Mouse (Mus musculus) hindbrain, postnatal 0 days (tissue): ENCODE results near the gene Rsph1. TPM values are rescaled to one million over a fixed set of nuclear protein-coding genes. Genes with fewer than 3 reads are reported as not detected.
"Not testable (repeated sequence)": the region's sequence is repeated elsewhere in the genome, so short reads cannot be mapped to it uniquely, and the experiment has no call there.

Experiments used
- ATAC-seq: fragments of 200-750 bp; cut with Nextera tagmentation; 2 replicates; pipeline ENCODE4 v1.8.0; 2017; ENCODE audit warnings: mild to moderate bottlenecking, moderate TSS enrichment, moderate library complexity
- DNase-seq: peaks from one replicate; pipeline ENCODE4 v3.0.0-alpha.2; 2015; ENCODE audit warnings: low spot score
- H3K27ac ChIP-seq: fragments of 300-500 bp; sonication (generic); 2 replicates; pipeline ENCODE4 v1.5.1; 2014; ENCODE audit warnings: mild to moderate bottlenecking
- H3K27me3 ChIP-seq: fragments of 300-500 bp; sonication (generic); 2 replicates; pipeline ENCODE4 v1.6.1; 2014; ENCODE audit warnings: low read length, mixed read lengths; ENCODE audit not compliant: insufficient read depth
- H3K36me3 ChIP-seq: fragments of 300-500 bp; sonication (generic); 2 replicates; pipeline ENCODE4 v1.6.1; 2014; ENCODE audit warnings: low read length, mixed read lengths; ENCODE audit not compliant: insufficient read depth
- H3K4me1 ChIP-seq: fragments of 300-500 bp; sonication (generic); 2 replicates; pipeline ENCODE4 v1.6.1; 2014; ENCODE audit warnings: antibody characterized with exemption, low read length, mixed read lengths; ENCODE audit not compliant: insufficient read depth
- H3K4me2 ChIP-seq: fragments of 300-500 bp; sonication (generic); 2 replicates; pipeline ENCODE4 v1.6.1; 2014; ENCODE audit warnings: low read depth, mild to moderate bottlenecking, low read length, moderate library complexity, mixed read lengths
- H3K4me3 ChIP-seq: fragments of 300-500 bp; sonication (generic); 2 replicates; pipeline ENCODE4 v1.5.1; 2014; ENCODE audit warnings: low read length
- H3K9ac ChIP-seq: fragments of 300-500 bp; sonication (generic); replicated peaks from 2 replicates; pipeline ENCODE4 v1.6.1; 2014; ENCODE audit warnings: mild to moderate bottlenecking, low read length, moderate library complexity, mixed read lengths
- H3K9me3 ChIP-seq: fragments of 300-500 bp; sonication (generic); 2 replicates; pipeline ENCODE4 v1.6.1; 2016; ENCODE audit warnings: low read length, mixed read lengths
- CTCF ChIP-seq: IDR thresholded peaks from 2 replicates; pipeline ENCODE4 v1.5.1; 2016; ENCODE audit warnings: antibody characterized with exemption, control low read depth, low read depth
- WGBS: fragments of 180-500 bp; shearing (Covaris S2); extraction: QIAGEN DNeasy Blood & Tissue Kit; methylation state at CpG from one replicate; pipeline ENCODE4 v1.1.7; 2014; 5-methylcytosine and 5-hydroxymethylcytosine counted together
- polyA plus RNA-seq: library from polyadenylated mRNA; unstranded; fragments of >200 nt; fragmentation: Nextera tagmentation; extraction: Ambion mirVana; gene quantifications from 2 replicates; pipeline ENCODE4 v1.2.1, GENCODE M21; 2015
- total RNA-seq: library from RNA; depleted of rRNA; stranded (reverse); fragments of >200 nt; gene quantifications from 2 replicates; pipeline ENCODE4 v1.2.3, GENCODE M21; 2014

The Rsph1 gene
- total and polyA plus RNA-seq, 2 experiments from 2014 or later = 1.3 to 8.9 TPM

DNA sequence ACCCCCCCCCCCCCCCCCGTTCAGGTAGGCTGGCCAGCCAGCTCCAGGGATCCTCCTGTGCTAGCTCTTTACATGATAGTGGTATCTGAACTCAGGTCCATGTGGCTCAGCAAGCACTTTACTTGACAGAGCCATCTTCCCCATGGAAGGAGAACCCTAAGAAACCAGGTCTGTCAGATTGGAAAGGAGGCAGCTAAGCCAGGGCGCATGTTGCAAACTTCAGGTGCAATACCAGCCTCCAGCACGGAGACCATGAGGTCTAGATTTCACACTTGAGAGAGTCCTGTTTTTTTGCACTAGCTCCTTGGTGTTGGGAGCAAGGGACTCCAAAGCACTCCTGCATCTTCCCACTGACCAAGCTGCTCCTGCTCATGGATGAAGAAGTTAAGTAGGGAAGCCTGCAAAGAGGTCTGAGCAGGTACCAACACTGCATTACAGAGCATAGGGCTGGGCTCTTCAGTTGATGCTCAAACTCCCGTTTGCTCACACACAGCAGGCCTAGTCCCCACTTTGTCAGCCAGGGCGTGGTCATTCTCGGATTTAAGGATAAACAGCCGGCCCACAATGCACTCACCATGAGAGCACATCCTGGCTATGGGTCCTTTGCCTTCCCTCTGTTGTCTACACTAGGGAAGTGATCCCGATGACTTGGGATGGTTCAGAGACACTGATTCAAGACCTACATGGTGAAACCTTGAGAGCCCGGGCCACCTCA, 819 bp downstream of the Rsph1 start:
- TF ChIP-seq CTCF = no peak
- H3K9me3 ChIP-seq = no peaks in the 10 kb centered on the region
- DNase-seq (no peak), ATAC-seq (peak; percentile 14; the same call in 1 of the 2 replicates)
- peak overlapping the region; percentile 71; the same call in 1 of the 2 replicates for H3K27ac ChIP-seq
- no peaks in the 10 kb centered on the region for H3K27me3 ChIP-seq
- H3K4me2 ChIP-seq = peak overlapping the region; percentile 84
- WGBS = 28% methylated on average over 9 of the region's 9 CpGs
- H3K4me3 ChIP-seq = peak overlapping the region; percentile 46
- no peaks in the 10 kb centered on the region for H3K36me3 ChIP-seq
- peak overlapping the region; percentile 47; the same call in 1 of the 2 replicates for H3K9ac ChIP-seq
- 0 out of 2 replicates have a peak, but pooled peaks cover 4% of the 10 kb centered on the region for H3K4me1 ChIP-seq

DNA sequence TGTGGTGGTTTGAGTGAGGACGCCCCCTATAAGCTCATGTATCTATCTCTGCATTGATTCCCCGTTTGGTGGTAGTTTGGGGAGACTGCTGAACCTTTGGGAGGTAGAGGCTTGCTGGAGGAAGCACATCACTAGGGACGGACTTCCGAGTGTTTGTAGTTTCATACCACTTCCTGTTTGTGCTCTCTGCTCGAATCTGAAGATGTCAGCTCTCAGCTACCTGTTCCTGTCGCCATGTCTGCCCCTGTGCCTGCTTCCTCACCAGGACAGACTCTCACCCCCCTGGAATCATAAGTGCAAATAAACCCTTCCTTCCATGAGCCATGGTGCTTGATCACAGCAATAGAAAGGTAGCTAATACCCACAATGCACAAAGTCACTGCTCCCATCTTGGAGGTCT, 2.0 kb downstream of the Rsph1 start:
- no peak overlapping the region for H3K9ac ChIP-seq
- H3K4me2 ChIP-seq = no peak overlapping the region
- H3K27me3 ChIP-seq = no peaks in the 10 kb centered on the region
- H3K36me3 ChIP-seq = no peaks in the 10 kb centered on the region
- no peaks in the 10 kb centered on the region for H3K9me3 ChIP-seq
- 0 out of 2 replicates have a peak, but pooled peaks cover 4% of the 10 kb centered on the region for H3K4me1 ChIP-seq
- no peak for TF ChIP-seq CTCF
- H3K4me3 ChIP-seq = no peak overlapping the region
- WGBS = 84% methylated on average over 6 of the region's 6 CpGs
- DNase-seq (no peak), ATAC-seq (no peak)
- H3K27ac ChIP-seq = no peak overlapping the region

DNA sequence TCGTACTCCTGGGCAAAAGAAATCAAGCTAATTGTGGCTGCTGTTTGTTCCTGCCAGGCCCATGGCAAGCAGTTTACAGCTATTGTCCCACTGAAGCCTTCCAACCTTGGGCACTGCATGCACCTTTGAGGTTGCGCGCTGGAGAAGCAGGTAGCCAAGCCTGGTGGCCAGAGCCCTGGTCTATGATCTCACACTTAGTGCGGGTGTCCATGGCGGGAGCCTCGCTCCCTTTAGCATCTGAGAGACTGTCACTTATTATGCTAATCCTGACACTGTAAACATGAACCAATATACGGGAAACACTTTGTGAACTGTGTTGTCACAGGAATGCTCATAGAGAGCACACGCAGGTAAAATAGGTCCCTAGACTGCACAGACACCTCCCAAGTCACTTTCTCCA, 3.6 kb downstream of the Rsph1 start:
- no peaks in the 10 kb centered on the region for H3K9me3 ChIP-seq
- no peak overlapping the region for H3K9ac ChIP-seq
- H3K4me1 ChIP-seq = 0 out of 2 replicates have a peak, but pooled peaks cover 4% of the 10 kb centered on the region
- H3K4me3 ChIP-seq = no peak overlapping the region
- 88% methylated on average over 8 of the region's 8 CpGs for WGBS
- H3K36me3 ChIP-seq = no peaks in the 10 kb centered on the region
- ATAC-seq (no peak), DNase-seq (no peak)
- no peak for TF ChIP-seq CTCF
- H3K4me2 ChIP-seq = no peak overlapping the region
- no peak overlapping the region for H3K27ac ChIP-seq
- no peaks in the 10 kb centered on the region for H3K27me3 ChIP-seq

DNA sequence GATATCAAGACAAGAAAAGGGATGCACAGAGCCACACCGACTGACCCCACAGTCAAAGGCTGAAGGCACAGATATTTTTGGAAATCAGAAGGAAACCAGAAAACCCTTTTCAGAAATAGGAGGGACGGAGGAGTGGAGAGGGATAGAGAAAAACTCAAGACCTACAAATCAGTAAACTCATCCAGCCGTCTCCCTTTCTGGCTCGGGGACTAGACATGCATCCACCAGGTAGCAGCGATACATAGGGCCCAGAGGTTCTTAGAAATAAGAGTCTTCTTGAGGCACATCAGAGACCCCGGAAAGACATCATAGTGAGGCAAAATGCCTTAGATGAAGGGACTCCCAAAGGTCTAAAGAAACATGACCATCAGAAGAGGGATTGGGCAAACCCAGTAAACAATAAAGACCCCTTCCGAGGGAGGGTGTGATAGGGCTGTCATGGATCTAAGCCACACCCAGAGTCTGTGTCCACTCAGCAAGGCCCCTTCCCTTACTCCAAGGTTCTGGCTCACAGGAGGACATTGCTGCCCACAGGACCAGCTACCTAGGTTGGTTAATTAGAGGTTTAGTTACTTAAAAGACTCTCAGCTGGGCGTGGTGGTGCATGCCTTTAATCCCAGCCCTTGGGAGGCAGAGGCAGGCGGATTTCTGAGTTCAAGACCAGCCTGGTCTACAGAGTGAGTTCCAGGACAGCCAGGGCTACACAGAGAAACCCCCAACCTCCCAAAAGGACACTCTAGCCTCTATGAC, 4.6 kb downstream of the Rsph1 start:
- no peak for TF ChIP-seq CTCF
- Histone ChIP-seq H3K4me3 (no peak overlapping the region), H3K4me2 (no peak overlapping the region), H3K9me3 (no peaks in the 10 kb centered on the region), H3K27ac (no peak overlapping the region), H3K36me3 (no peaks in the 10 kb centered on the region), H3K4me1 (0 out of 2 replicates have a peak, but pooled peaks cover 2% of the 10 kb centered on the region), H3K9ac (no peak overlapping the region), H3K27me3 (no peaks in the 10 kb centered on the region)
- DNase-seq (no peak), ATAC-seq (no peak)
- WGBS = 91% methylated on average over 9 of the region's 9 CpGs

DNA sequence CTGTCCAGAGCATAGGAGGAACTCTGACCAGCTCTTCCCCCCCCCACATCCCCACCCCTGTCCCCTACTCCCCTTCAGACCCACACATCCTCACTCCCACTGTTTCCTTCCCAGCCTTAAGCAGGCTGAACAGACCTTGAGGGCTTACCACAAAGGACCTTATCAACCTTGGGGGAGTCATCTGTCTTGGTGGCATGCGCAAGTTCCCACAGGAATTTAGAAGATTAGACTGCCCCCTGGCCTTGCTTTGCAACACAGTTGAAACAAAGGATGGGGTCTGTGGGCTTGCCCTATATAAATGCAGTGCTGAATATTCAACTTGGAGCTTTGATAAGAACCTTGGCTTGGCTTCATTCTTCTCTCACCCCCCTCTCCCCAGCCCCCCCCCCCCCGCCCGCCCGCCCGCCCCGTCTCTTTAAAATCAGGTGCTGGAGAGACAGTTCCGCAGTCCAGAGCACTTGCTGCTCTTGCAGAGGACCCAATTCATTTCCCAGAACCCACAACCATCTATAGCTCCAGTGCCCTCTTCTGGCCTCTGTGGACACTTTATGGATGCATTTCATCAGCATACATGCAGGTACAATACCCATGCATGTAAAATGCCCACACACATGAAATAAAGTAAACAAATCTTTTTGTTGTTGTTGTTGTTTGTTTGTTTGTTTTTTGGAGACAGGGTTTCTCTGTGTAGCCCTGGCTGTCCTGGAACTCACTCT, 5.9 kb downstream of the Rsph1 start:
- Histone ChIP-seq H3K9me3 (no peaks in the 10 kb centered on the region), H3K4me2 (no peak overlapping the region), H3K9ac (no peak overlapping the region), H3K36me3 (no peaks in the 10 kb centered on the region), H3K27me3 (no peaks in the 10 kb centered on the region), H3K4me1 (no peaks in the 10 kb centered on the region), H3K4me3 (no peak overlapping the region), H3K27ac (no peak overlapping the region)
- TF ChIP-seq CTCF = peak; percentile 29
- DNase-seq (no peak), ATAC-seq (no peak)
- WGBS = 63% methylated on average over 4 of the region's 7 CpGs

DNA sequence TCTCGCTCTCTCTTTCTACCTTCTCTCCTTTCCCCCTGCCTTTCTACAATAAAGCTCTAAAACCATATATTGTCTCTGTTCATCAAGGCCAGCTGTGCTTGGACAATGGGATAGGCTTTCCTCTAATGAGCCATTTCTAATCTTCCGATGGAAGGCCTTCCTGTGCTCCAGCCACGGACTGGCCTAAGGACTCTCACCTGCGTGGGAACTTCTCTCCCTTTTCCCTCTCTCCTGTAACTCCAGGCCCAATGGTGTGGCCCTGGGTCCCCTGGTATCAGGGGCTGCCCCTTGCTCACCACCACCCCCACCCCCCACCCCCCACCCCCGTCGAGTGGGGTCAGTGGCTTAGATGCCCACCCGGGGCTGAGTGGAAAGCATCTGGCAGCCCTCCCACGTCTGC, 6.4 kb downstream of the Rsph1 start:
- not testable (repeated sequence) for H3K36me3 ChIP-seq, H3K4me2 ChIP-seq, DNase-seq, H3K4me3 ChIP-seq, H3K27ac ChIP-seq, H3K27me3 ChIP-seq, ATAC-seq, H3K4me1 ChIP-seq, H3K9me3 ChIP-seq, H3K9ac ChIP-seq
- WGBS = 86% methylated on average over 8 of the region's 8 CpGs
